Mouse (Mus musculus) forebrain, postnatal 0 days (tissue): ENCODE data around the gene H1foo. TPM values are rescaled to one million over a fixed set of nuclear protein-coding genes. Genes with fewer than 3 reads are reported as not detected.

Experiments
- ATAC-seq: fragments of 200-750 bp; cut with Nextera tagmentation; 2 replicates; pipeline ENCODE4 v1.8.0; 2017; ENCODE audit warnings: mild to moderate bottlenecking, moderate library complexity
- DNase-seq: peaks from one replicate; pipeline ENCODE4 v3.0.0-alpha.2; 2015
- H3K27ac ChIP-seq: fragments of 300-500 bp; sonication (generic); 2 replicates; pipeline ENCODE4 v1.5.1; 2014; ENCODE audit warnings: low read depth, mild to moderate bottlenecking, antibody characterized with exemption, low read length, moderate library complexity, mixed read lengths
- H3K27me3 ChIP-seq: fragments of 300-500 bp; sonication (generic); 2 replicates; pipeline ENCODE4 v1.6.1; 2014; ENCODE audit warnings: mild to moderate bottlenecking, low read length, mixed read lengths; ENCODE audit not compliant: insufficient read depth
- H3K36me3 ChIP-seq: fragments of 300-500 bp; sonication (generic); 2 replicates; pipeline ENCODE4 v1.6.1; 2014; ENCODE audit warnings: mild to moderate bottlenecking, moderate library complexity; ENCODE audit not compliant: insufficient read depth
- H3K4me1 ChIP-seq: fragments of 300-500 bp; sonication (generic); 2 replicates; pipeline ENCODE4 v1.6.1; 2014; ENCODE audit warnings: antibody characterized with exemption; ENCODE audit not compliant: insufficient read depth
- H3K4me2 ChIP-seq: fragments of 300-500 bp; sonication (generic); 2 replicates; pipeline ENCODE4 v1.6.1; 2014; ENCODE audit warnings: low read depth, mild to moderate bottlenecking, moderate library complexity
- H3K4me3 ChIP-seq: fragments of 300-500 bp; sonication (generic); 2 replicates; pipeline ENCODE4 v1.5.1; 2014; ENCODE audit warnings: low read depth, low read length, mixed read lengths
- H3K9ac ChIP-seq: fragments of 300-500 bp; sonication (generic); 2 replicates; pipeline ENCODE4 v1.6.1; 2014; ENCODE audit warnings: mild to moderate bottlenecking
- H3K9me3 ChIP-seq: fragments of 300-500 bp; sonication (generic); 2 replicates; pipeline ENCODE4 v1.6.1; 2016; ENCODE audit warnings: low read length
- CTCF ChIP-seq: sonication (generic); IDR thresholded peaks from 2 replicates; pipeline ENCODE4 v1.5.1; 2016; ENCODE audit warnings: antibody characterized with exemption, control low read depth, low read depth
- WGBS: fragments of 180-500 bp; shearing (Covaris S2); extraction: QIAGEN DNeasy Blood & Tissue Kit; methylation state at CpG from one replicate; pipeline ENCODE4 v1.1.7; 2014; 5-methylcytosine and 5-hydroxymethylcytosine counted together
- polyA plus RNA-seq: library from polyadenylated mRNA; unstranded; fragments of >200 nt; fragmentation: Nextera tagmentation; extraction: Ambion mirVana; gene quantifications from 2 replicates; pipeline ENCODE4 v1.2.1, GENCODE M21; 2015
- total RNA-seq: library from RNA; depleted of rRNA; stranded (reverse); fragments of >200 nt; gene quantifications from 2 replicates; pipeline ENCODE4 v1.2.3, GENCODE M21; 2014

H1foo gene
- total and polyA plus RNA-seq, 2 experiments from 2014 or later: not detected

DNA sequence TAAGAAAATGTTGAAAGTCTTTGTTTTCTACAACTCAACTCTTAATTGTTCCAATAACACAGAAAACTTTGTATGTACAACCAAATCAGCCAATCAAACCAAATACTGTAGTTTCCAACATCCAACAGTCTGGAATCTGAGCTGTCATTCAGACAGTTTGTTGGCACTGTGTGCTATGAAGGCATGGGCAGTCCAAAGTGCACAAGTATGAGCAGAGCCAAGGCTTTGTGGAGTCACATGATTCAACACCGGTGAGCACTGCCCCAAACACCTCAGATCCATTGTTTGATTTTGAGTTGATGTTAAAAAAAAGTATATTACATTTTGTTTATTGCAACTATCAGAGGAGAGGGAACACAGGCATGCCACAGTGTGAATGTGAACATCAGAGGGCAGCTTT, 4.1 kb upstream of the H1foo start:
- no peak overlapping the region for H3K27ac ChIP-seq
- no peaks in the 10 kb centered on the region for H3K4me1 ChIP-seq
- TF ChIP-seq CTCF: no peak
- ATAC-seq (no peak), DNase-seq (no peak)
- 55% methylated on average over 1 of the region's 1 CpGs for WGBS
- no peak overlapping the region for H3K4me3 ChIP-seq
- H3K27me3 ChIP-seq: no peaks in the 10 kb centered on the region
- H3K9me3 ChIP-seq: no peaks in the 10 kb centered on the region
- H3K36me3 ChIP-seq: no peaks in the 10 kb centered on the region
- H3K9ac ChIP-seq: no peak overlapping the region
- H3K4me2 ChIP-seq: no peak overlapping the region

GRCm38 (mm10) chr6:115941128-115941527, 3.6 kb upstream of the H1foo start:
- Histone ChIP-seq H3K9me3 (no peaks in the 10 kb centered on the region), H3K4me2 (no peak overlapping the region), H3K4me1 (no peaks in the 10 kb centered on the region), H3K9ac (no peak overlapping the region), H3K4me3 (no peak overlapping the region), H3K27ac (no peak overlapping the region), H3K36me3 (no peaks in the 10 kb centered on the region), H3K27me3 (no peaks in the 10 kb centered on the region)
- 14% methylated on average over 12 of the region's 12 CpGs for WGBS
- no peak for TF ChIP-seq CTCF
- DNase-seq (no peak), ATAC-seq (no peak)

DNA sequence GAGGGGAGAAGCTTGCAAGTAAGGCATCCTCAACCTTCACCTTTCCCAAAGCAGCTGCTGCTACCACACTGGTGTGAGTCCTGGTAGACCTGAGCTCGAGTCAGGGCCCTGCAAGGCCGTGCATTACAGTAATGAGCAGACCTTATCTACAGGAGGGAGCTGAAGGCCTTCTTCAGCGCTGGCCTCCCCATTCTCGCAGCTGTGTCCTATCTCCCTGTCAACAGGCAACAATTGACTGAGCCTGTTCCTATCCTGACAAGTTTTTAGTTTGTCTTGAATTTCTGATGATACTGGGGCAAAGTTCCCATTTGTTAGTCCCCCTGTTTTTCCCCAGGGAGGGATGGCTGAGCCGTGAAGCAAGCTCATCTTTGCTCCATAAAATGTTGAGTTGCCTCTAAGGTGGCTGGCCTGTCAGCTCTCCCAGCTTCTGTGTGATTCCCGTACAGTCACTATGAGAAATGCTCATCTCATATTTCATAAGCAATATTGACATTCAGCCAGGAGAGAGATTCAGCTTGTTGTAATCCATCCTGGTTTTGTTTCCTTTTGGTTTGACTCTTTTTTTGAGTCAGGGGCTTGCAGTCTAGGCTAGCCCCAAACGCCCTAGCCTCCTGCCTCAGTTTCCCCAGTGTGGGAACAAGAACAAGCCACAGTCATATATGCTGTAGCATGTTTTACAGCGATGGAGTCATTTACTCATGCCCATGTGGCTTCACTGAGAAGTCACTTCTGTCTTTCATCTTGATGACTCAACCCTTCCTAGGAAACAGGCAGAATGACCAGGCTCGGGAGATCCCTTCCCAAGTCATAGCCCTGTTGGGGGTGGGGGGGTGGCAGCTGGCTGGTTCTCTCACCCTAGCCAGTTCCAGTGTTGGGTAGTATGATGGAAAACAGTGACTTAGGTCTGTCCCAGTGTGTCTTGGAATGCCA, 975 bp upstream of the H1foo start:
- no peak for DNase-seq
- H3K27ac ChIP-seq: no peak overlapping the region
- no peak overlapping the region for H3K4me2 ChIP-seq

DNA sequence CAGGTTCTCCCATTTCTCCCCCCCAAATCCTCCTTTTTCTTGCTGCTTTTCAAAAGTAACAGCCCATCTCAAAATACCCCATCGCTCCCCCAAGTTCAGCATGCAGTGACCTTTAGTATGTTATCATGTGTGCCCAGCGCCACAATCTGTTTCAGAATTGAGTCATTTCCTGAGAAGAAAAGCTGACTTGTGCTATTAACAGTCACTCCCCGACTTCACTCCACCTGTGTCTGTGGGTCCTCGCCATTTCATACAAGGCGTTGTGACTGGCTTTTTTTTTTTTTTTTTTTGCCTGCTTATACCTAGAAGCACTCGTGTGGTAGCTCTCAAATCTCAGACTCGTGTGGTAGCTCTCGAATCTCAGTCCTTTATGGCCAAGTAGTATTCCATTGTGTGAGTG, 895 bp downstream of the H1foo start:
- Histone ChIP-seq H3K27me3 (no peaks in the 10 kb centered on the region), H3K4me2 (no peak overlapping the region), H3K27ac (no peak overlapping the region), H3K4me3 (no peak overlapping the region), H3K9ac (no peak overlapping the region), H3K4me1 (no peaks in the 10 kb centered on the region), H3K36me3 (no peaks in the 10 kb centered on the region), H3K9me3 (no peaks in the 10 kb centered on the region)
- no peak for TF ChIP-seq CTCF
- WGBS: 82% methylated on average over 8 of the region's 8 CpGs
- ATAC-seq (no peak), DNase-seq (no peak)

More for the DNA sequence above, 975 bp upstream of the H1foo start:
- no peaks in the 10 kb centered on the region for H3K9me3 ChIP-seq
- no peaks in the 10 kb centered on the region for H3K27me3 ChIP-seq
- no peak overlapping the region for H3K9ac ChIP-seq
- H3K4me3 ChIP-seq: no peak overlapping the region
- no peak for TF ChIP-seq CTCF
- WGBS: 83% methylated on average over 9 of the region's 9 CpGs
- no peaks in the 10 kb centered on the region for H3K4me1 ChIP-seq
- H3K36me3 ChIP-seq: no peaks in the 10 kb centered on the region
- ATAC-seq: no peak

DNA sequence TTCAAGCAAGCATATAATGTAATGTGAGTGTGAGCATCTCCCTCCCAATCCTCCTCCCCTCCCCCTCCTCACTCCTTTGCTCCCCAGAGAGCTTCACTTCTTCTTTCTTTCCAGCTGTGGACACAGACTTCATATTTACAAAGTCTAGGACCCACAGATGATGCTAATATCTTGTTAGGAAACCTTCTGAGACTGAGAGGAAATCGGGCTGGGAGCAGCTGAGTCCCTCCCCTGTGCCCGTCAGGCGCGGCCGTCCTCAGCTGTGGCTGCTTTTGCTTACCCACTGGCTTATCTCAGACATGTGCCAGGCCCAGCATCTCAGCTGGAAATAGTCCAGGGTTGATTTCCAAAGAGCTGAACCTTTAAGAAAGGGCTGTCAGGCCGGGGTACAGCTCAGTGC, 1.7 kb downstream of the H1foo start:
- Histone ChIP-seq H3K4me3 (no peak overlapping the region), H3K9me3 (0 out of 2 replicates have a peak, but pooled peaks cover under 1% of the 10 kb centered on the region), H3K9ac (no peak overlapping the region), H3K27ac (no peak overlapping the region), H3K4me2 (no peak overlapping the region), H3K36me3 (no peaks in the 10 kb centered on the region), H3K27me3 (no peaks in the 10 kb centered on the region), H3K4me1 (no peaks in the 10 kb centered on the region)
- 30% methylated on average over 6 of the region's 6 CpGs for WGBS
- no peak for TF ChIP-seq CTCF
- no peak for DNase-seq
- peak; percentile 40 for ATAC-seq

GRCm38 (mm10) chr6:115954506-115955074, 9.9 kb downstream of the H1foo start:
- Histone ChIP-seq H3K27ac (no peak overlapping the region), H3K9me3 (0 out of 2 replicates have a peak, but pooled peaks cover 3% of the 10 kb centered on the region), H3K9ac (no peak overlapping the region), H3K27me3 (no peaks in the 10 kb centered on the region), H3K4me3 (no peak overlapping the region), H3K4me2 (no peak overlapping the region), H3K36me3 (no peaks in the 10 kb centered on the region), H3K4me1 (peaks cover 20% of the 10 kb centered on the region; the same call in 1 of the 2 replicates)
- WGBS: 67% methylated on average over 9 of the region's 9 CpGs
- ATAC-seq (no peak), DNase-seq (no peak)
- TF ChIP-seq CTCF: no peak

DNA sequence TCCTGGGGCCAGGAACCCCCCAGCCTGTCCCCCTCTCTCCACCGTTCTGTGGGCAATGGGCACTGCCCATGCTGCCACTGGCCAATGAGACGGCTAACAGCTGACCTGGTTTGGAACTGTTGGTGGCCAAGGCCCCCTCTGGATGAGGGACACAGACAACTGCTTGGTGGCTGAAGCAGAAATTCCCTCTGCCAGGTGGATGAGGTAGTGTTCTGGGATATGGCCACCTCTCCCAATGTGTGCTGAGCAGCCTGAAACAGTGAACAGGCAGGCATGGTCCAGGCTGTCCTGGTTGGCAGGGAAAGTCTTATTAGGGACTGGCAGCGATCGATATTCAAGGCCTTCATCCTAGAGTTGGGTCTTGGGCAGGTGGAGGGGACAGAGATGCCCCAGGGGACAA, 10.4 kb downstream of the H1foo start:
- H3K4me1 ChIP-seq: peaks cover 20% of the 10 kb centered on the region; the same call in 1 of the 2 replicates
- H3K4me2 ChIP-seq: no peak overlapping the region
- no peak for DNase-seq
- H3K36me3 ChIP-seq: peaks cover under 1% of the 10 kb centered on the region; the same call in 1 of the 2 replicates
- H3K27me3 ChIP-seq: no peaks in the 10 kb centered on the region
- H3K27ac ChIP-seq: no peak overlapping the region
- TF ChIP-seq CTCF: no peak
- 71% methylated on average over 4 of the region's 4 CpGs for WGBS
- no peak for ATAC-seq
- no peak overlapping the region for H3K4me3 ChIP-seq
- H3K9me3 ChIP-seq: 0 out of 2 replicates have a peak, but pooled peaks cover 3% of the 10 kb centered on the region
- H3K9ac ChIP-seq: no peak overlapping the region
